Comparison of ENCODE assay signal across 8 mouse cellular contexts in the genomic region with DNA sequence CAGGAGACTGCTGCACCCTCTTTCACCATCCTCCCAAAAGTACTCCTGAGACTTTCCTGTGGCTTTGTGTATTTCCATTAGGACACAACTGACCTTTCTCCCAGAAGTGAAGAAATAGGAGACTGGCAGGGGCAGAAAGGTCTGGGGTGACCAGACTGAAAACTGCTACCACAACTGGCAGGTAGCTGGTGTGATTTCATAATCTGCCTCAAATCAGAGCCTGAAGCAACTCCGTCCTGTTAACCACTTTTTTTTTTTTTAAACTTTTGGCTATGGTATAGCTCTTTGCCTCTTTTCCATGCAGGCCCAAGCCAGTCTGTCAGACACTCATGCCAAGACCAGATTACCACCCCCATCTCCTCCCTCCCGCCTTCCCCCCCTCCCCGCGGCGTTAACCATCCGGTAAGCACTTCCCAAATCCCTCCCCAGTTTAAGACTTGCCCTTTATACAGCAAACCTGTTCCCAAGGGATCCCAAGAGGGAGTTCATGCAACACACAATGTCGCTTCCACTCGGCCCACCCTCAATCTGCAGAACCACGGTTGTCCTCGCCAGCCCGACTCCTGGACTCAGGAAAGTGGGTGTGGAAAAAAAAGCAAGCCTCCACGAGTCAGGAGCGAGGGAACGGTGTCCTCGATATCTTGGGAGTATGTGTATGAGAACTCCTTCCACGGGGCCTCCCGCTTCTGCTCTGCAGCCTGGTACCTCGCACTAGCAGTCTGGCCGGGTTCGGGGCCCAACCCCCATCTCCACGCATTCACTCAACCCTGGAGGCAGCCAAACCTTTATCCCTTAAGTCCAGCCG. TPM values are rescaled to one million over a fixed set of nuclear protein-coding genes. Genes with fewer than 3 reads are reported as not detected.
DNase-seq lines count a peak whose midpoint lies in the region; ATAC-seq and TF ChIP-seq lines count a peak whose summit lies in the region.

No protein-coding gene starts in this region.

- TF ChIP-seq EP300 in ES-Bruce4 (IDR thresholded peaks at IDR 0.05; ENCODE audit: insufficient read depth, low read depth, low read length): no peak
- no peak for TF ChIP-seq EP300 in stomach, postnatal 0 days (optimal IDR thresholded peaks at IDR 0.05)

- H3K36me3 ChIP-seq in ES-Bruce4 (ENCODE audit: control insufficient read depth, insufficient read depth, low read length, poor library complexity, severe bottlenecking): peaks cover 9% of the 10 kb centered on the region
- H3K36me3 ChIP-seq in hindbrain, embryonic 14.5 days (replicated peaks; ENCODE audit: control insufficient read depth, insufficient read depth): peaks cover 20% of the 10 kb centered on the region
- peaks cover 8% of the 10 kb centered on the region; the same call in 1 of the 2 replicates for H3K36me3 ChIP-seq in liver, embryonic 11.5 days (ENCODE audit: control insufficient read depth, insufficient read depth, low read length)
- peaks cover 8% of the 10 kb centered on the region for H3K36me3 ChIP-seq in stomach, postnatal 0 days (ENCODE audit: control insufficient read depth, insufficient read depth, low read length)

- no peak for TF ChIP-seq POLR2A in ES-Bruce4 (IDR thresholded peaks at IDR 0.05; ENCODE audit: insufficient read depth, low read length)

- peak; percentile 24; the same call in 1 of the 2 replicates for ATAC-seq in frontal cortex, adult (ENCODE audit: low TSS enrichment)
- ATAC-seq in hindbrain, embryonic 14.5 days (ENCODE audit: low FRiP score): peak; percentile 39
- ATAC-seq in liver, embryonic 11.5 days (replicated peaks; ENCODE audit: low FRiP score): no peak
- peak; percentile 27 for ATAC-seq in stomach, postnatal 0 days (ENCODE audit: low FRiP score, low TSS enrichment)

- H3K9ac ChIP-seq in ES-Bruce4 (ENCODE audit: low read depth, poor library complexity, severe bottlenecking): peak overlapping the region; percentile 75
- H3K9ac ChIP-seq in hindbrain, embryonic 14.5 days: peak overlapping the region; percentile 73
- peak overlapping the region; percentile 75 for H3K9ac ChIP-seq in liver, embryonic 11.5 days (ENCODE audit: low read depth, low read length)
- H3K9ac ChIP-seq in stomach, postnatal 0 days (ENCODE audit: low read length): peak overlapping the region; percentile 87

- whole genome bisulfite sequencing in hindbrain, embryonic 14.5 days: 2% methylated on average over 22 of the region's 22 CpGs
- 2% methylated on average over 22 of the region's 22 CpGs for WGBS in liver, embryonic 11.5 days
- 2% methylated on average over 22 of the region's 22 CpGs for WGBS in stomach, postnatal 0 days

- H3K4me1 ChIP-seq in ES-Bruce4 (ENCODE audit: control insufficient read depth, insufficient read depth, low read length): no peaks in the 10 kb centered on the region
- peaks cover 26% of the 10 kb centered on the region for H3K4me1 ChIP-seq in hindbrain, embryonic 14.5 days (replicated peaks; ENCODE audit: control insufficient read depth, insufficient read depth, low read length)
- H3K4me1 ChIP-seq in liver, embryonic 11.5 days (replicated peaks; ENCODE audit: control insufficient read depth, insufficient read depth, low read length): peaks cover 66% of the 10 kb centered on the region
- H3K4me1 ChIP-seq in stomach, postnatal 0 days (replicated peaks; ENCODE audit: control insufficient read depth, insufficient read depth): peaks cover 9% of the 10 kb centered on the region

- H3K27me3 ChIP-seq in ES-Bruce4 (ENCODE audit: control insufficient read depth, insufficient read depth, low read length, poor library complexity, severe bottlenecking): no peaks in the 10 kb centered on the region
- no peaks in the 10 kb centered on the region for H3K27me3 ChIP-seq in hindbrain, embryonic 14.5 days (ENCODE audit: control insufficient read depth, insufficient read depth, low read length)
- H3K27me3 ChIP-seq in liver, embryonic 11.5 days (replicated peaks; ENCODE audit: control insufficient read depth, insufficient read depth, low read length): no peaks in the 10 kb centered on the region
- no peaks in the 10 kb centered on the region for H3K27me3 ChIP-seq in stomach, postnatal 0 days (ENCODE audit: control insufficient read depth, insufficient read depth, low read length)

- H3K27ac ChIP-seq in ES-Bruce4 (ENCODE audit: insufficient read depth, low read length): no peak overlapping the region
- peak overlapping the region; percentile 80 for H3K27ac ChIP-seq in hindbrain, embryonic 14.5 days
- H3K27ac ChIP-seq in liver, embryonic 11.5 days (ENCODE audit: low read depth, low read length): peak overlapping the region; percentile 23
- H3K27ac ChIP-seq in stomach, postnatal 0 days (replicated peaks): peak overlapping the region; percentile 89

- peak overlapping the region; percentile 87 for H3K4me2 ChIP-seq in hindbrain, embryonic 14.5 days (replicated peaks)
- H3K4me2 ChIP-seq in liver, embryonic 11.5 days: peak overlapping the region; percentile 89
- H3K4me2 ChIP-seq in stomach, postnatal 0 days (replicated peaks; ENCODE audit: low read depth): peak overlapping the region; percentile 70

- H3K9me3 ChIP-seq in ES-Bruce4 (replicated peaks; ENCODE audit: control insufficient read depth, insufficient read depth, low read length, poor library complexity, severe bottlenecking): no peaks in the 10 kb centered on the region
- no peaks in the 10 kb centered on the region for H3K9me3 ChIP-seq in hindbrain, embryonic 14.5 days (ENCODE audit: control insufficient read depth, low read length)
- no peaks in the 10 kb centered on the region for H3K9me3 ChIP-seq in liver, embryonic 11.5 days (ENCODE audit: control insufficient read depth, low read length)
- no peaks in the 10 kb centered on the region for H3K9me3 ChIP-seq in stomach, postnatal 0 days (ENCODE audit: control insufficient read depth, low read length)

- peak overlapping the region; percentile 75 for H3K4me3 ChIP-seq in ES-Bruce4 (ENCODE audit: low read depth, low read length)
- peak overlapping the region; percentile 60 for H3K4me3 ChIP-seq in hindbrain, embryonic 14.5 days (replicated peaks; ENCODE audit: low read length)
- peak overlapping the region; percentile 70 for H3K4me3 ChIP-seq in liver, embryonic 11.5 days (ENCODE audit: low read depth, low read length)
- H3K4me3 ChIP-seq in stomach, postnatal 0 days (ENCODE audit: low read depth, low read length): peak overlapping the region; percentile 84

- no peak for DNase-seq in frontal cortex, postnatal 10 days (ENCODE audit: low spot score in 2 of 2)
- DNase-seq in fat pad, adult 2 months (ENCODE audit: extremely low read depth, low read depth, low spot score): peak; percentile 93
- DNase-seq in hindbrain, embryonic 14.5 days (ENCODE audit: low spot score): peak; percentile 33
- no peak for DNase-seq in liver, embryonic 11.5 days (ENCODE audit: low spot score)
- DNase-seq in stomach, postnatal 0 days (ENCODE audit: low spot score): peak; percentile 26
- DNase-seq in gastrocnemius, adult 18-20 months (ENCODE audit: low spot score): no peak

- TF ChIP-seq CTCF in ES-Bruce4 (IDR thresholded peaks at IDR 0.05; ENCODE audit: low read depth, low read length): no peak
- no peak for TF ChIP-seq CTCF in stomach, postnatal 0 days (IDR thresholded peaks at IDR 0.05; ENCODE audit: low read depth)

RNA-seq across cellular contexts. Expression of gene Ormdl3, which starts 0.9 kb away (rescaled TPM):
- polyA plus RNA-seq in ES-Bruce4 (2011; ENCODE audit: insufficient read depth, insufficient read length, low read depth, missing spikeins): 19.3 and 20.0 TPM in 2 replicates
- polyA plus RNA-seq in hindbrain, embryonic 14.5 days (2014; fragmentation: Nextera tagmentation; extraction: Ambion mirVana): 14.9 and 17.3 TPM in 2 replicates
- 10.9 and 11.7 TPM in 2 replicates for polyA plus RNA-seq in liver, embryonic 11.5 days (2014; fragmentation: Nextera tagmentation; extraction: Ambion mirVana)
- 31.1 TPM in 2 replicates for polyA plus RNA-seq in stomach, postnatal 0 days (2015; fragmentation: Nextera tagmentation; extraction: Ambion mirVana)
- 10 to 100 TPM; 25.1 to 26.3 TPM for total RNA-seq in gastrocnemius, adult 18-20 months (2021)

RNA-seq across cellular contexts. Expression of gene Lrrc3c, which starts 11.8 kb away (rescaled TPM):
- not detected in 2 replicates for polyA plus RNA-seq in ES-Bruce4 (2011; ENCODE audit: insufficient read depth, insufficient read length, low read depth, missing spikeins)
- not detected in 2 replicates for polyA plus RNA-seq in hindbrain, embryonic 14.5 days (2014; fragmentation: Nextera tagmentation; extraction: Ambion mirVana)
- polyA plus RNA-seq in liver, embryonic 11.5 days (2014; fragmentation: Nextera tagmentation; extraction: Ambion mirVana): not detected in 2 replicates
- polyA plus RNA-seq in stomach, postnatal 0 days (2015; fragmentation: Nextera tagmentation; extraction: Ambion mirVana): not detected in 2 replicates
- total RNA-seq in gastrocnemius, adult 18-20 months (2021): not detected

RNA-seq across cellular contexts. Expression of gene Zpbp2, which starts 35.4 kb away (rescaled TPM):
- not detected in 2 replicates for polyA plus RNA-seq in ES-Bruce4 (2011; ENCODE audit: insufficient read depth, insufficient read length, low read depth, missing spikeins)
- not detected in 2 replicates for polyA plus RNA-seq in hindbrain, embryonic 14.5 days (2014; fragmentation: Nextera tagmentation; extraction: Ambion mirVana)
- polyA plus RNA-seq in liver, embryonic 11.5 days (2014; fragmentation: Nextera tagmentation; extraction: Ambion mirVana): 0.40 and 0.42 TPM in 2 replicates
- 0.10 and 0.16 TPM in 2 replicates for polyA plus RNA-seq in stomach, postnatal 0 days (2015; fragmentation: Nextera tagmentation; extraction: Ambion mirVana)
- total RNA-seq in gastrocnemius, adult 18-20 months (2021): not detected

RNA-seq across cellular contexts. Expression of gene Gm12355, which starts 39.2 kb away (rescaled TPM):
- 50.0 and 53.5 TPM in 2 replicates for polyA plus RNA-seq in ES-Bruce4 (2011; ENCODE audit: insufficient read depth, insufficient read length, low read depth, missing spikeins)
- 0.20 and 0.80 TPM in 2 replicates for polyA plus RNA-seq in hindbrain, embryonic 14.5 days (2014; fragmentation: Nextera tagmentation; extraction: Ambion mirVana)
- 0.44 and 0.95 TPM in 2 replicates for polyA plus RNA-seq in liver, embryonic 11.5 days (2014; fragmentation: Nextera tagmentation; extraction: Ambion mirVana)
- 0.81 and 0.82 TPM in 2 replicates for polyA plus RNA-seq in stomach, postnatal 0 days (2015; fragmentation: Nextera tagmentation; extraction: Ambion mirVana)
- total RNA-seq in gastrocnemius, adult 18-20 months (2021): 1 to 10 TPM; 4.1 to 6.6 TPM

RNA-seq across cellular contexts. Expression of gene Gsdma3, which starts 39.9 kb away (rescaled TPM):
- polyA plus RNA-seq in ES-Bruce4 (2011; ENCODE audit: insufficient read depth, insufficient read length, low read depth, missing spikeins): not detected in 2 replicates
- not detected in 2 replicates for polyA plus RNA-seq in hindbrain, embryonic 14.5 days (2014; fragmentation: Nextera tagmentation; extraction: Ambion mirVana)
- polyA plus RNA-seq in liver, embryonic 11.5 days (2014; fragmentation: Nextera tagmentation; extraction: Ambion mirVana): not detected in 2 replicates
- not detected in 2 replicates for polyA plus RNA-seq in stomach, postnatal 0 days (2015; fragmentation: Nextera tagmentation; extraction: Ambion mirVana)
- total RNA-seq in gastrocnemius, adult 18-20 months (2021): 10 to 100 TPM in 1 of 2 experiments, 1 to 10 TPM in 1; 8.8 to 12.5 TPM

Comparison
In these comparisons a context has a peak if more than half of its experiments do, and no peak if none do; other contexts are left out.
1. DNase-seq: peak in fat pad, adult 2 months (single experiment), hindbrain, embryonic 14.5 days (single experiment) and stomach, postnatal 0 days (single experiment); none in frontal cortex, postnatal 10 days (0 of 2), liver, embryonic 11.5 days (single experiment) and gastrocnemius, adult 18-20 months (single experiment).
2. Peak in every context shown above with its lines, with median percentiles within 50 percentile points of each other: H3K4me3 ChIP-seq, H3K9ac ChIP-seq and H3K4me2 ChIP-seq.